Mouse (Mus musculus): ENCODE results near the gene Spi1.

DNA sequence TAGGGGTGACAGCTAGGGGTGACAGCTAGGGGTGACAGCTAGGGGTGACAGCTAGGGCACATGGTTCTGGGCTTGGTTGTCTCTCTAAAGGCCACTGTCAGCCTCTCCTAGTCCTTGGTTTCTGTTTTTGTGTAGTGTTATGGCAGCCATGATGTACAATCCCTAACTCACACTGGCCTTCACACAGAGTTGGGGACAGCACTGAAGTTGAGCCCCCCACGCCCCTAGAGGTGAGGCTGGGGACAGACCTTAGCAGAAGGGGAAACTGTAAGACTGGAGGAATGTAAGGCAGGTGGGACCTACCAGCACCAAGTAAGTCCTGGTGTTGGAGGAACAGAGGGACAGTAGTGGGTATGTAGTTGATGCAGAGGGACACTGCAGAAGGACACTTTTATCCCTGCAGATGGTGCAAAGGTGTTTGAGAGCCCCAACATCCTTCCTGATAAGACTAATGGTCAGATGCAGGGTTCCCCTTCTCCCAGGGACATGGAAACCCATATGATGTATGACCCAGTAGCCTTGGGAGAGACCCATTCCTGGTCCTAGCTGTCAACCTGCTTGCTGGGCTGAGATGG, 1.3 kb downstream of the Spi1 start:
- TF ChIP-seq CTCF (IDR thresholded peaks at IDR 0.05; ENCODE audit: low read depth) (no peak), EP300 (IDR thresholded peaks at IDR 0.05; ENCODE audit: low read depth) (no peak)
